Mouse (Mus musculus) embryonic facial prominence, embryonic 13.5 days (tissue): Measurements from ENCODE around the gene Zfhx3. TPM values are rescaled to one million over a fixed set of nuclear protein-coding genes. Genes with fewer than 3 reads are reported as not detected.

Source experiments
- ATAC-seq: fragments of 200-750 bp; cut with Nextera tagmentation; 2 replicates; pipeline ENCODE4 v1.8.0; 2017; ENCODE audit warnings: low read depth; ENCODE audit not compliant: insufficient number of reproducible peaks, insufficient read depth, low FRiP score, low TSS enrichment
- H3K27ac ChIP-seq: fragments of 300-500 bp; sonication (generic); 2 replicates; pipeline ENCODE4 v1.5.1; 2015; ENCODE audit warnings: moderate library complexity, mild to moderate bottlenecking, inconsistent platforms
- H3K27me3 ChIP-seq: fragments of 300-500 bp; sonication (generic); 2 replicates; pipeline ENCODE4 v1.6.1; 2015; ENCODE audit warnings: mild to moderate bottlenecking, inconsistent platforms
- H3K36me3 ChIP-seq: fragments of 300-500 bp; sonication (generic); 2 replicates; pipeline ENCODE4 v1.6.1; 2015; ENCODE audit warnings: mild to moderate bottlenecking, inconsistent platforms
- H3K4me1 ChIP-seq: fragments of 300-500 bp; sonication (generic); 2 replicates; pipeline ENCODE4 v1.6.1; 2015; ENCODE audit warnings: inconsistent platforms
- H3K4me2 ChIP-seq: fragments of 300-500 bp; sonication (generic); 2 replicates; pipeline ENCODE4 v1.6.1; 2015; ENCODE audit warnings: moderate library complexity, mild to moderate bottlenecking, inconsistent platforms
- H3K4me3 ChIP-seq: fragments of 300-500 bp; sonication (generic); 2 replicates; pipeline ENCODE4 v1.5.1; 2015; ENCODE audit warnings: mild to moderate bottlenecking, inconsistent platforms
- H3K9ac ChIP-seq: fragments of 300-500 bp; sonication (generic); 2 replicates; pipeline ENCODE4 v1.6.1; 2015; ENCODE audit warnings: mild to moderate bottlenecking, inconsistent platforms
- H3K9me3 ChIP-seq: fragments of 300-500 bp; sonication (generic); 2 replicates; pipeline ENCODE4 v1.6.1; 2016; ENCODE audit warnings: inconsistent platforms
- WGBS: fragments of 180-500 bp; shearing (Covaris S2); methylation state at CpG from one replicate; pipeline ENCODE4 v1.1.7; 2015; ENCODE audit warnings: mixed read lengths; 5-methylcytosine and 5-hydroxymethylcytosine counted together
- polyA plus RNA-seq: library from polyadenylated mRNA; unstranded; fragments of >200 nt; fragmentation: Nextera tagmentation; extraction: Ambion mirVana; gene quantifications from 2 replicates; pipeline ENCODE4 v1.2.1, GENCODE M21; 2015

The Zfhx3 gene
- polyA plus RNA-seq, 1 experiment from 2014 or later: 29.9 TPM

DNA sequence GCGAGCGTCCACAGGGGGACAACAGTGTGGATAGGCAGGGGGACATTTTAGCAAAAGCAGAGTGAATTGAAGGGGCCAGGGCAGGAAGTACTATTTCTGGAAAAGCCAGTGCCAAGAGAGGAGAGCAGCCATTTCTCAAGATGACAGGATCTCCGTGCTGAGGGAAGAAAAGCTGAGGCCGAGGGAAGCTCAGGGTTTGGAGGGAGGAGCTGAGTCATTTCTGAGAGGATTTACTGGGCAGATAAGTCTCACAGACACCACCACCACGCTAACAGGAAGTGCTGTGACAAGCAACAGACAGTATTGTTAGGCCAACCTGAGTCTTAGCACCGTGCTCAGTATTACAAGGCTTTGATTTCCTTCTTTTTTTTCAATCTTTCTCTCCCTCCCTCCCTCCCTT is 973.0 kb downstream of the Zfhx3 start:
- 50% methylated on average over 6 of the region's 6 CpGs for WGBS
- no peak for ATAC-seq
- Histone ChIP-seq H3K4me2 (no peak overlapping the region), H3K4me3 (no peak overlapping the region), H3K36me3 (peaks cover 14% of the 10 kb centered on the region), H3K27me3 (no peaks in the 10 kb centered on the region), H3K9ac (0 out of 2 replicates have a peak overlapping the region, but pooled peaks have one; percentile 21), H3K27ac (no peak overlapping the region), H3K9me3 (no peaks in the 10 kb centered on the region), H3K4me1 (peaks cover 29% of the 10 kb centered on the region)

DNA sequence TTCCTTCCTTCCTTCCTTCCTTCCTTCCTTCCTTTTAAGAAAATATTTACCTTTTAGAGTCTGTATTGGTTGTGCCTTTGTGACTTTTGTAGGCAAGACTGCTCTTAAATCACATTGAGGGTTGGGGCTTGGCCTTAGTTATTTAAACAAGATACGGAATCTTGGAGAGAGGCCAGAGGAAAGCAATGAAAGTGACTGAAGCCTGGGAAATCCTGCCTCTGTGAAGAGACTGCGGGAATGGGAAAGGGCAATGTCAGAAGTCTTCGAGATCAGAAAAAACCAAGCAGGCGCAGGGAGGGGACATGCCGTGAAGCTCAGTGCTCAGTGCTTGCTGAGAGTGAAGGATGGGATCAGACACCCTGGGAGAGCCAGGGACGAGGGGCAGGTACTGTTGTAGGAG is 973.4 kb downstream of the Zfhx3 start:
- Histone ChIP-seq H3K4me2 (no peak overlapping the region), H3K4me1 (peaks cover 25% of the 10 kb centered on the region), H3K9me3 (no peaks in the 10 kb centered on the region), H3K9ac (no peak overlapping the region), H3K4me3 (no peak overlapping the region), H3K27ac (peak overlapping the region; percentile 4; the same call in 1 of the 2 replicates), H3K36me3 (peaks cover 14% of the 10 kb centered on the region), H3K27me3 (no peaks in the 10 kb centered on the region)
- no peak for ATAC-seq
- WGBS: 65% methylated on average over 6 of the region's 6 CpGs

DNA sequence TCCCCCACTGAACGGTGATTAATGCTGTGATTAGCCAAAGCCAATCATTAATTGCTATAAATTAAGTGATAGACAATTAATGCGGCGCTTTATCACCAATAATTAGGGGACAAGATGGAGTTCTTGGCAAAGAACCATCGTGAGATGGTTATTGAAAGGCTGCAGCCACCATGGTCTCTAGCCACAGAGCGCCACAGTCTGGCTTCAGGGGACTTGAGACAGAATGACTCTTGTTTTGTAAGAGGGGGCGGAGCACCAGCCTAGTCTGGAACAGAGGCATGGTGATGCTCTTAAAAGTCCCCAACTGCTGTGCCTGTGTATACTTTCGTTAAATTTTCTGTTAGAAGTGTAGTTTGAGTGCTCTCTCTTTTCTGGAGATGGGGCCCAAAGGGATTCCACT is 977.7 kb downstream of the Zfhx3 start:
- no peak overlapping the region for H3K27ac ChIP-seq
- peaks cover 26% of the 10 kb centered on the region for H3K4me1 ChIP-seq
- H3K9ac ChIP-seq: no peak overlapping the region
- H3K4me3 ChIP-seq: no peak overlapping the region
- no peak for ATAC-seq
- H3K4me2 ChIP-seq: no peak overlapping the region
- H3K36me3 ChIP-seq: peaks cover 14% of the 10 kb centered on the region
- no peaks in the 10 kb centered on the region for H3K27me3 ChIP-seq
- H3K9me3 ChIP-seq: no peaks in the 10 kb centered on the region
- 88% methylated on average over 7 of the region's 7 CpGs for WGBS

DNA sequence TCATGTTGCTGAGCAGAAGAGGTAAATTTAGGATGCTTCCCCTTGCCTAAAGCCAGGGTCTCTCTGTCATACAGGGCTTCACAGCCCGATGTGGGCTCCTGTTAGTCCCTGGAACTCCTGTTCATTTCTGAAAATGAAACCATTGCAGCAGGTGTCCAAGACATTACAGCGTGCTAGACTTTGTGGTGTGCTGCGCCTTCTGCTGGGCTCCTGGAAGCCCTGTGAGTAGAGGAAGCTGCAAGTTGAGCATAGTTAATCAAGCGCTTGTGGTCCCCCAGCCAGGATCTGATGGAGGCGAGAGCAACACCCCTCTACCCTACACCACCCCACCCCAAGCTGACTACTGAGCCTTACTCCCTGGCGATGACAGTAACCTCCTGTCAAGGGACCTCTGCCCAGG is 980.7 kb downstream of the Zfhx3 start:
- peak; percentile 32; the same call in 1 of the 2 replicates for ATAC-seq
- Histone ChIP-seq H3K4me2 (no peak overlapping the region), H3K4me1 (peaks cover 21% of the 10 kb centered on the region; the same call in 1 of the 2 replicates), H3K36me3 (peaks cover 4% of the 10 kb centered on the region; the same call in 1 of the 2 replicates), H3K27me3 (no peaks in the 10 kb centered on the region), H3K9me3 (no peaks in the 10 kb centered on the region), H3K4me3 (no peak overlapping the region), H3K9ac (no peak overlapping the region), H3K27ac (0 out of 2 replicates have a peak overlapping the region, but pooled peaks have one; percentile 2)
- 90% methylated on average over 6 of the region's 6 CpGs for WGBS

DNA sequence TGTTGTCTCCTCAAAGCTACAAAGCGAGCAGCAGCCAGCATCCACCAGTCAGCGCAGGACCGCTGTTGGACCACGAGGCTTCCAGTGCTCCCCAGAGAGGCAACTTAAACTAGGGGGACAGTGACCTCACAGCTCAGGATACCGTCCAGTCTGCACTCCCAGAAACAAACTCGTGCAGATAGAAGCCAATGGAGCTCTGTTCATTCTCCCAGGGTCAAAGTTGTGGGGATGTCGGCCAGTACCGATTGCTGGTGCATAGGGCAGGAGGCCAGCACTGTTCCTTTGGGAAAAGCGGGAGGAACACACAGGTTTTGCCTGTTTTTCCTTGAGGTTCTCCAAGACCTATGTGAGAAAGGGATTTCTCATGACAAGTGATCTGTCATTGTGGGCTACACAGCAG is 982.1 kb downstream of the Zfhx3 start:
- H3K4me2 ChIP-seq: no peak overlapping the region
- no peaks in the 10 kb centered on the region for H3K27me3 ChIP-seq
- peaks cover 4% of the 10 kb centered on the region; the same call in 1 of the 2 replicates for H3K36me3 ChIP-seq
- no peak overlapping the region for H3K9ac ChIP-seq
- H3K9me3 ChIP-seq: no peaks in the 10 kb centered on the region
- no peak overlapping the region for H3K4me3 ChIP-seq
- no peak overlapping the region for H3K27ac ChIP-seq
- ATAC-seq: no peak
- WGBS: 90% methylated on average over 9 of the region's 9 CpGs
- H3K4me1 ChIP-seq: peaks cover 21% of the 10 kb centered on the region; the same call in 1 of the 2 replicates

DNA sequence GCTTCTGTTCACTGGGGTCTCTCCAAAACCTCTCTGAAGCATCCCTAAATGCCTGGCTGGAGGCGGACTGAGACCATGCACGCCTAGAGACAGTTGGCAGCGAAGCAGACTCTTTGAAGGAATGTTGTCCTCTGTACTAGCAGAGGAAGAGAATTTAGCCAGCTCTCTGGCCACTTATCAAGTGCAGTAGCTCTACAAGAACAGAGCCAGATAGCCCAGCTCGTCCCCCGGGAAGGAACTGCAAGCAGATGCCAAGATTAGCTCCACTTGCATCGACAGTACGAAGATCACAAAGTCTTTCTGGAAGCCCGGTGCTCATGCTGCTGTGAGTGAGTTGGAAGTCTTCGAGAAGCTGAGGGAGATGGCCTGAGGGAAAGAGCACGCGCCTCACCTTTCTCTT is 983.7 kb downstream of the Zfhx3 start:
- 76% methylated on average over 11 of the region's 11 CpGs for WGBS
- no peak overlapping the region for H3K27ac ChIP-seq
- no peak overlapping the region for H3K9ac ChIP-seq
- H3K4me3 ChIP-seq: no peak overlapping the region
- ATAC-seq: no peak
- H3K4me2 ChIP-seq: no peak overlapping the region
- no peaks in the 10 kb centered on the region for H3K9me3 ChIP-seq
- peaks cover 20% of the 10 kb centered on the region for H3K4me1 ChIP-seq
- H3K27me3 ChIP-seq: no peaks in the 10 kb centered on the region
- H3K36me3 ChIP-seq: peaks cover 4% of the 10 kb centered on the region; the same call in 1 of the 2 replicates

DNA sequence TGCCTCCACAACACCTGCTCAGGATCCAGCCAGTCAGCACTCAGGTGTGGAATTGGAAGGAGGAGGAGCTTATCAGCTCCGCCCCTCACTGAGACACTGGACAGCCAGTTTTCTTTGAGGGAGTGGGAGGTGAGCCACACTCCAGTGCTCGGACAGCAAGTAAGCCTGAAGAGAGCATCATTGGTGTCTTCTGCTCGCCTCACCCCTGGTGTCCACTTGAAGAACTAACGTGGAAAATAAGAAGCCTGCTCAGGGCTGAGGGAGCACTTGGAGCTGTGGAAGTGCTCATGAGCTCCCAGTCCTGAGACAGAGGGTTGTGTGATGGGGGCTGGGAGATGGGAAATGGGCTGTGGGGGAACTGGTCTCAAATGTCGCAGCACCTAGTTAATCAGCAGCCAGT is 988.2 kb downstream of the Zfhx3 start:
- no peaks in the 10 kb centered on the region for H3K9me3 ChIP-seq
- H3K9ac ChIP-seq: no peak overlapping the region
- peaks cover 21% of the 10 kb centered on the region for H3K4me1 ChIP-seq
- H3K4me2 ChIP-seq: no peak overlapping the region
- WGBS: 72% methylated on average over 5 of the region's 5 CpGs
- no peak overlapping the region for H3K4me3 ChIP-seq
- no peaks in the 10 kb centered on the region for H3K27me3 ChIP-seq
- no peak for ATAC-seq
- H3K27ac ChIP-seq: no peak overlapping the region
- H3K36me3 ChIP-seq: peaks cover 19% of the 10 kb centered on the region

DNA sequence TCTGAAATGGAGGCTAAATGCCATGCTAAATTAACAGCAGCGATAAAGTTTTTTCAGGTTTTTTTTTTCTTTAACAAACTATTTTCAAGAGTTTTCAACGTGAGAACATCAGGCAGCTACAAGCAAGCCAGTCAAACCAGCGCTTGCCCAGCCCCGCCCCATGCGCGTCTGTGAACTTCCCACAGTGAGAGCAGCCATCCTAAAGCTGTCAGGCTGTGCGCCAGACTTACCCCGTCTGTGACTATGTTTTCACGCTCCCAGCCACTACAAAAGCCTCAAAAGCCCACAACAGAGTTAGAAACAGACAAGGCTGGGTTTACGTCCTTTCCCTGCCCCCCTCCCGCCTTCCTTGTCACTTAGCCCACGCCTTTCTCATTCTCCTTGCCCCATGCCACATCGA is 989.4 kb downstream of the Zfhx3 start:
- peaks cover 26% of the 10 kb centered on the region for H3K4me1 ChIP-seq
- 50% methylated on average over 13 of the region's 13 CpGs for WGBS

DNA sequence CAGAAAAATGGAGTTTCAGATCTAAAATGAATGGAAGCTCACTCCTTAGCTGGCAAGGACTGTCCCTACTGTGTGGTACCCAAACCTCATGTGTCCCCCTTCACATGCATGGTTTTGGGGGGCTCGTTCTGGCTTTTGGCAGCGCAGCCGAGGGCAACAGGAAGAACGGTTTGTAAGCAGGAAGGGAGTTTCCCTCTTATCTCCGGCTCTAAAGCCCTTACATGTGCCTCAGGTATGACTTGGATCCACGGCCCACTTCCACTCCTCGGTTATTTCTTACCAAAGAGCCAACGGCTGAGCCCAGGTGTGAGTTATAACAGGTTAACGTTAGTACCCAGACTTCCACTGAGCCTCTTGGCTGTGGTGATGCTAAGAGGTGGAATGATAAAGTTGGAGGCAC is 990.3 kb downstream of the Zfhx3 start:
- Histone ChIP-seq H3K4me1 (peaks cover 26% of the 10 kb centered on the region), H3K27ac (no peak overlapping the region), H3K4me2 (no peak overlapping the region), H3K9ac (no peak overlapping the region), H3K27me3 (no peaks in the 10 kb centered on the region), H3K9me3 (no peaks in the 10 kb centered on the region), H3K36me3 (peaks cover 29% of the 10 kb centered on the region), H3K4me3 (no peak overlapping the region)
- WGBS: 81% methylated on average over 9 of the region's 9 CpGs
- ATAC-seq: no peak

More for the DNA sequence above, 989.4 kb downstream of the Zfhx3 start:
- no peak overlapping the region for H3K4me3 ChIP-seq
- no peaks in the 10 kb centered on the region for H3K9me3 ChIP-seq
- H3K27me3 ChIP-seq: no peaks in the 10 kb centered on the region
- ATAC-seq: no peak
- H3K36me3 ChIP-seq: peaks cover 25% of the 10 kb centered on the region
- 0 out of 2 replicates have a peak overlapping the region, but pooled peaks have one; percentile 14 for H3K27ac ChIP-seq
- no peak overlapping the region for H3K4me2 ChIP-seq
- H3K9ac ChIP-seq: no peak overlapping the region

DNA sequence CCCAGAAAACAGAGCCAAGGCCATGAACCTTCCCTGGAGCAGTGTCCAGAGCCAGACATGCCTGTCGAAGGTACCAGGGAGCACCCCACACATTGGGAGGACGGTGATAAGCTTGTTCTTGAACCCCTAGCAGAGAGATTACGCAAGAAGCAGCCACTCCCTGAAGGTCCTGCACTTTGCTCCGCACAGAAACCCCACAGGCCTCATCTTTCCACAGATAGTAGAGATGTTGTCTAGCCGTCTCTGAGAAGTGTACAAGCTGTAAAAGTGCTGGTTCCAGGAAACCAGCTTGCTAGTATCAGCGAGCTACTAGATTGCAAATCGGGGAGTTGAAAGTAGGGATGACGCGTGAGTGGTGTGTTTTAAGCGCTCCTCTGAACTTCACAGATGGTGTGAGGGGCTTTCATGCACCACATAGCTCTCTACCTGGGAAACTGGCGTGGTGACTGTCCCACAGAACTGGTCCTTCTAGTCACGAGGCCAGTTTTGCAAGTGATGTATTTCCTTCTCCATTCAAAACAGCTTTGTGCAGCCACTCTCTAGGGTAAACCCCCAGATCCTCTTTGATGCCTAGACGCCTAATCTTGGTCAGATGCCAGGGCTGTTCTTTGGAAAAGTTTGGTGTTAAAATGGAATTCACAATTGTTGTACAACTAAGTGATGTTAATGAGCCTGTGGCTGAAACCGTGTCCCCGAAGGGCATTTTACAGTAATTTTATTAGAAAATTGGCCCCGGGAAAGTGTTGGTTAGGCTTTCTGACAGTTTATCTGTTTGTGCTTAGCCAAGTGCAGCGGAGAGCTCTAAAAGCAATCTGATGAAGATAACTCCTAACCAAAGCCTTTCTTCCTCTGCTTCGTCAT is 993.6 kb downstream of the Zfhx3 start:
- Histone ChIP-seq H3K36me3 (peaks cover 56% of the 10 kb centered on the region), H3K9ac (no peak overlapping the region), H3K9me3 (0 out of 2 replicates have a peak, but pooled peaks cover 4% of the 10 kb centered on the region), H3K27me3 (no peaks in the 10 kb centered on the region), H3K27ac (no peak overlapping the region), H3K4me1 (peaks cover 21% of the 10 kb centered on the region), H3K4me2 (no peak overlapping the region), H3K4me3 (no peak overlapping the region)
- ATAC-seq: 0 out of 2 replicates have a peak, but pooled peaks have one; percentile 71
- 66% methylated on average over 18 of the region's 18 CpGs for WGBS

DNA sequence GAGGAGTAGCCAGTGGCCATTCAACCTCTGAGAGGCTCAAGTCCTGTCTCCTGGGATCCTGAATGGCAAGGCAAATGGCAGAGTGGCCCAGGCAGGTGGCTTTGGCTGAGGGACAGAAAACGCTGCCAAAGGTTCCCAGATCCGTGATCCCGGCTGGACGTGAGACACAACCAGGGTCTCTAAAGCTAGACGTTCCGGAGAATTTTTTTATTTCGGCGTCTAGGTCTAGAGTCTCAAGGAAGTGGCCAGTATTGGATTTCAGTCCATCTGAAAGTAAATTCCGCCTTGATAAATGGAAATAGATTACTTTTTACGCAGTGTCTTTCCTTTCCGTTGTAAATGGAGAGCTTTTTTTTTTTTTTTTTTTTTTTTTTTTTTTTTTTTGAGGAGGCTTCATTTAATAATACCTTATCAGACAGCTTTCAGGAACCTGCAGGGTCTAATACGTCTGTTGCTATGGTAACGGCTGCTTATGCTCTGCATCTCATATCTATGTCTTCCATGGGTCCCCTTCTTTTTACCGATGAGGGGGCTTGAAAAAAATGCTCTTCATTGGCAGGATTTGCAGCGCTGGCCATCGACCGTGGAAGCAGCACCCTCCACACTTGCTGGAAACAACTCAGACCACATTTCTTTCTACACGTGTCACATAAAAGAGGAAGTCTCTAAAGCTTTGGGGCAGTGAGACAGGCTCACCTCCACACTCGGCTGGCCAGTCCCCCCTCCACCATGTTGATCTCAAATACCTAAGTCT is 994.4 kb downstream of the Zfhx3 start:
- Histone ChIP-seq H3K9ac (no peak overlapping the region), H3K27ac (no peak overlapping the region), H3K9me3 (0 out of 2 replicates have a peak, but pooled peaks cover 4% of the 10 kb centered on the region), H3K4me1 (peaks cover 14% of the 10 kb centered on the region), H3K4me2 (no peak overlapping the region), H3K4me3 (no peak overlapping the region), H3K27me3 (no peaks in the 10 kb centered on the region), H3K36me3 (peaks cover 63% of the 10 kb centered on the region)
- ATAC-seq: no peak
- 74% methylated on average over 19 of the region's 19 CpGs for WGBS
